Mouse (Mus musculus): ENCODE results near the gene Lamc2. TPM values are rescaled to one million over a fixed set of nuclear protein-coding genes. Genes with fewer than 3 reads are reported as not detected.

Lamc2 gene
- polyA plus RNA-seq, 1 experiment from 2014 or later: 0.44 TPM

DNA sequence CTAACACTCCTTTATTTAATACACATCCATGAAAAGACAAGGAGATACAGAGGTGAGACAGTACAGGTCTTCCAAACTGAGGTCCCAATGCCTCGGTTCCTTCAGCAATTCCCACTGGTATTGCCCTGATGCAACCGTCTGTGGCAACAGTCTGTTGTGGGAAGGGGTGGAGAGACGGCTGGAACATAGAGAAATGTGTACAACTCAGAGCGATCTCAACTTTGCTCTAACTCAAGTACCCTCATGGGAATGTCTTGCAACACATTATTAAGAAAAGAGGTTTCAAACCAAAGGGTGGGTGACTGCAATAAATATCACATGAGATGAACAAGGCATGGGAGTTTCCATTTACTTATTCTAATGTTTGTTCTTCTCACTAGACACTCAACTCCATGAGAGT lies 63.5 kb downstream of the Lamc2 start:
- Histone ChIP-seq H3K4me2 (replicated peaks) (no peak overlapping the region), H3K9me3 (no peaks in the 10 kb centered on the region), H3K4me3 (replicated peaks) (no peak overlapping the region), H3K36me3 (no peaks in the 10 kb centered on the region), H3K4me1 (replicated peaks) (no peaks in the 10 kb centered on the region), H3K9ac (replicated peaks) (no peak overlapping the region), H3K27me3 (no peaks in the 10 kb centered on the region), H3K27ac (no peak overlapping the region)
- ATAC-seq: no peak
- WGBS: 90% methylated on average over 4 of the region's 4 CpGs

GRCm38 (mm10) chr1:153121320-153121719 lies 64.9 kb downstream of the Lamc2 start:
- Histone ChIP-seq H3K9ac (replicated peaks) (no peak overlapping the region), H3K4me1 (replicated peaks) (no peaks in the 10 kb centered on the region), H3K9me3 (no peaks in the 10 kb centered on the region), H3K36me3 (no peaks in the 10 kb centered on the region), H3K4me3 (replicated peaks) (no peak overlapping the region), H3K4me2 (replicated peaks) (no peak overlapping the region), H3K27ac (no peak overlapping the region), H3K27me3 (no peaks in the 10 kb centered on the region)
- WGBS: 90% methylated on average over 5 of the region's 5 CpGs
- no peak for ATAC-seq

- no peak overlapping the region for H3K4me3 ChIP-seq (replicated peaks)
- no peaks in the 10 kb centered on the region for H3K9me3 ChIP-seq
- no peak overlapping the region for H3K9ac ChIP-seq (replicated peaks)
- WGBS: 71% methylated on average over 6 of the region's 6 CpGs
- H3K36me3 ChIP-seq: peaks cover 2% of the 10 kb centered on the region
- no peak overlapping the region for H3K4me2 ChIP-seq (replicated peaks)
- H3K27me3 ChIP-seq: no peaks in the 10 kb centered on the region
- no peaks in the 10 kb centered on the region for H3K4me1 ChIP-seq (replicated peaks)
- no peak overlapping the region for H3K27ac ChIP-seq
- ATAC-seq: no peak
Measured at GRCm38 (mm10) chr1:153120544-153120943, 65.7 kb downstream of the Lamc2 start.

- peaks cover 16% of the 10 kb centered on the region for H3K36me3 ChIP-seq
- H3K4me3 ChIP-seq (replicated peaks): no peak overlapping the region
- H3K4me1 ChIP-seq (replicated peaks): no peaks in the 10 kb centered on the region
- no peak overlapping the region for H3K4me2 ChIP-seq (replicated peaks)
- H3K27ac ChIP-seq: no peak overlapping the region
- no peaks in the 10 kb centered on the region for H3K9me3 ChIP-seq
- H3K27me3 ChIP-seq: no peaks in the 10 kb centered on the region
- WGBS: 92% methylated on average over 8 of the region's 8 CpGs
- ATAC-seq: no peak
- H3K9ac ChIP-seq (replicated peaks): no peak overlapping the region
Measured at GRCm38 (mm10) chr1:153115315-153115714, 70.9 kb downstream of the Lamc2 start.

DNA sequence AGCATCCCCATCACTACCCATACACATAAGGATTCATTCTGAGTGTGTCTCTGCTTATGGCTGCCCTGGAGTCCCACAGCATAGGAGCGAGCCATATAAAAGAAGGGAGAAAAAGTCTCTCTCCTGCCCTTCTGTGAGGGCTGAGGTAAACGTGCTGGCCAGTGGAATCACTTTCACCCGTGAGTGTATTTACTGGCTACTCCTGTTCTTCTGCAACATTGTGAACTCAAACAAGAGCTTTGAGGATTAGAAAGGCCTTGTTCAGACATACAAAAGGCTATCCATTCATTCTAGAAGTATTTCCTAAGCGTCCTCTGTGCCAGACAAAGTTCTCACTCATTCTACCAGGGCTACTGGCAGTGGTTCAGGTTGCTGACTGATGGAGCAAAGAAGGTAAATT lies 74.7 kb downstream of the Lamc2 start:
- Histone ChIP-seq H3K27me3 (no peaks in the 10 kb centered on the region), H3K4me1 (replicated peaks) (peaks cover 6% of the 10 kb centered on the region), H3K4me2 (replicated peaks) (no peak overlapping the region), H3K9me3 (no peaks in the 10 kb centered on the region), H3K4me3 (replicated peaks) (no peak overlapping the region), H3K36me3 (peaks cover 16% of the 10 kb centered on the region), H3K27ac (no peak overlapping the region), H3K9ac (replicated peaks) (no peak overlapping the region)
- no peak for ATAC-seq
- 49% methylated on average over 4 of the region's 4 CpGs for WGBS

- Histone ChIP-seq H3K9ac (replicated peaks) (no peak overlapping the region), H3K4me2 (replicated peaks) (no peak overlapping the region), H3K4me3 (replicated peaks) (no peak overlapping the region), H3K4me1 (replicated peaks) (peaks cover 6% of the 10 kb centered on the region), H3K36me3 (0 out of 2 replicates have a peak, but pooled peaks cover 11% of the 10 kb centered on the region), H3K27me3 (no peaks in the 10 kb centered on the region), H3K27ac (no peak overlapping the region), H3K9me3 (no peaks in the 10 kb centered on the region)
- 75% methylated on average over 3 of the region's 3 CpGs for WGBS
- ATAC-seq: no peak
Measured at GRCm38 (mm10) chr1:153109836-153110235, 76.4 kb downstream of the Lamc2 start.

DNA sequence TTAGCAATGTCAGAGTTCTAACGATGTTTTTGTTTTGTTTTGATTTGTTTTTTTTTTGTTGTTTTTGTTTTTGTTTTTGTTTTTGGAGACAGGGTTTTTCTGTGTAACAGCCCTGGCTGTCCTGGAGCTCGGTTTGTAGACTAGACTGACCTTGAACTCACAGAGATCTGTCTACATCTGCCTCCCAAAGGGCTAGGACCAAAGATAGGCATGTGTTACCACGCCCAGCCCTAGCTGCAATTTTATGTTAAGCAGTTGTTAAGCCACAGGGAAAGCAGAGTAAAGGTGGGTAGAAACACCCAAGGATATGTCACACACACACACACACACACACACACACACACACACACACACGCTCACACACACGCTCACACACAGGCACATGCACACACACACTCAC lies 76.9 kb downstream of the Lamc2 start:
- no peak for ATAC-seq
- 0 out of 2 replicates have a peak, but pooled peaks cover 11% of the 10 kb centered on the region for H3K36me3 ChIP-seq

DNA sequence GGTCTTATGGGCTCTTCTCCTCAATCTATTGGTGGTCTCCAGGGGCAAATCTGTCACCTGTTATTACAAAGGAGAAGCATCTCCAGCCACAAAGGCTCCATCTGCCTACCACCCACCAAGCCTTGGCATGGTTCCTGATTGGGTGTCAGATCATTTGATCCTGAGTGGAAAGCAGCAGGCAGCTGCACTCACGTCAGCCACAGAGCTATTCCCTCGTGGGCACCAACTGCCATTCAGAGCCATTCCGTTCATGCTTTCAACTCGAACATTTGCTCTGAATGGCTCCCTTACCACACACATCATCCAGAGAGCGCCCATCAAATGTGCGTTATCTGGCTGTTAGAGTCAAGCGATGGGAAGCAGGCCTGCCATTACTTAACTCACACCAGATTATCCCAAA lies 78.4 kb downstream of the Lamc2 start:
- no peaks in the 10 kb centered on the region for H3K9me3 ChIP-seq
- no peak overlapping the region for H3K9ac ChIP-seq (replicated peaks)
- no peak overlapping the region for H3K27ac ChIP-seq
- 0 out of 2 replicates have a peak, but pooled peaks cover 10% of the 10 kb centered on the region for H3K36me3 ChIP-seq
- H3K4me3 ChIP-seq (replicated peaks): no peak overlapping the region
- ATAC-seq: 0 out of 2 replicates have a peak, but pooled peaks have one; percentile 43
- H3K4me2 ChIP-seq (replicated peaks): no peak overlapping the region
- H3K4me1 ChIP-seq (replicated peaks): peaks cover 6% of the 10 kb centered on the region
- no peaks in the 10 kb centered on the region for H3K27me3 ChIP-seq
- WGBS: 50% methylated on average over 7 of the region's 7 CpGs

More for the DNA sequence above, 76.9 kb downstream of the Lamc2 start:
- H3K9ac ChIP-seq (replicated peaks): no peak overlapping the region
- no peak overlapping the region for H3K4me3 ChIP-seq (replicated peaks)
- 76% methylated on average over 5 of the region's 5 CpGs for WGBS
- peaks cover 6% of the 10 kb centered on the region for H3K4me1 ChIP-seq (replicated peaks)
- no peaks in the 10 kb centered on the region for H3K9me3 ChIP-seq
- no peaks in the 10 kb centered on the region for H3K27me3 ChIP-seq
- no peak overlapping the region for H3K4me2 ChIP-seq (replicated peaks)
- H3K27ac ChIP-seq: no peak overlapping the region

GRCm38 (mm10) chr1:153104804-153105203 lies 81.4 kb downstream of the Lamc2 start:
- H3K27ac ChIP-seq: no peak overlapping the region
- 80% methylated on average over 11 of the region's 12 CpGs for WGBS
- no peaks in the 10 kb centered on the region for H3K27me3 ChIP-seq
- ATAC-seq: no peak
- 0 out of 2 replicates have a peak, but pooled peaks cover 4% of the 10 kb centered on the region for H3K36me3 ChIP-seq
- peaks cover 6% of the 10 kb centered on the region for H3K4me1 ChIP-seq (replicated peaks)
- no peak overlapping the region for H3K4me3 ChIP-seq (replicated peaks)
- no peak overlapping the region for H3K9ac ChIP-seq (replicated peaks)
- no peak overlapping the region for H3K4me2 ChIP-seq (replicated peaks)
- H3K9me3 ChIP-seq: no peaks in the 10 kb centered on the region

- no peak overlapping the region for H3K4me2 ChIP-seq (replicated peaks)
- 98% methylated on average over 8 of the region's 8 CpGs for WGBS
Measured at GRCm38 (mm10) chr1:153103186-153103554, 83.1 kb downstream of the Lamc2 start.

DNA sequence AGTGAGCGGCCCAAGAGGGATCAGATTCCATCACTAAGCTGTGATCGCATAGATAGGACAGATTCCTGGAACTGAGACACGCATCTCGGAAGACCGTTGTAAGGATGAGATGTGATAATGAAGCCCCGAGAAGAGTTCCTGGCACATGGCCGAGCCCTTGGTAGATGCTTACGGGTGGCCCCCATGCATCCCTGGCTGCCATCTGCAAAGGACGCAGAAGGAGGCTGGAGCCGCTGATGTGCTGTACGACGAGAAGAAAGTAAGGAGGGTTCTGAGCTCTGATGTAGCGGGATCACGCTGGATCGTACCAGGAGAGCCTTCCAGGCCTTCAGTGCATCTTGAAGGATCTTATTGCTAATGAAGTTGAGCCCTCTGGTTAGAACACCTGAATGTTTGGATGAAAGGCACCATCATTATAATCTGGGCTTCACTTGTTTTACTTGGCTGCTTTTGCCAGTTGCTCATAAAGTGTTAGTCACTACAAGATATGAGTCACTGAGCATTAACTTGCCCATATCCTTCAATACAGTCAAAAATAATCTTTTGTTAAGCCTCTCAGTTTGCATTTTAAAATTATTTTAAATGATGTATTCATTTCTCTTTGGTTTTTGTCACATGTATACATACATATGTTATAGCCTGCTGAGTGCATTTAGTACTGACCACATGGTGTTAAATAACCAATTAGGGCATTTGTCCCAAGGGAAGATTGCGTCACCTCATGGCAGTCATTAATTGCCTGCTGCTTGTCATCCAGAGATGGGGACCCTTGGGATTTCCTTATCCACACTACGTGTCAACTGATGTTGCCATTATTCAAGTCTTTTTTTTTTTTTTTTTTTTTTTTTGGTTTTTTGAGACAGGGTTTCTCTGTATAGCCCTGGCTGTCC lies 83.7 kb downstream of the Lamc2 start:
- no peak overlapping the region for H3K4me2 ChIP-seq (replicated peaks)
- H3K36me3 ChIP-seq: 0 out of 2 replicates have a peak, but pooled peaks cover 4% of the 10 kb centered on the region
- H3K4me1 ChIP-seq (replicated peaks): peaks cover under 1% of the 10 kb centered on the region
- no peak overlapping the region for H3K4me3 ChIP-seq (replicated peaks)
- H3K9ac ChIP-seq (replicated peaks): no peak overlapping the region
- no peaks in the 10 kb centered on the region for H3K27me3 ChIP-seq
- no peak for ATAC-seq
- H3K27ac ChIP-seq: no peak overlapping the region
- H3K9me3 ChIP-seq: no peaks in the 10 kb centered on the region
- 93% methylated on average over 17 of the region's 17 CpGs for WGBS

More at GRCm38 (mm10) chr1:153103186-153103554, 83.1 kb downstream of the Lamc2 start:
- Histone ChIP-seq H3K4me1 (replicated peaks) (peaks cover 6% of the 10 kb centered on the region), H3K4me3 (replicated peaks) (no peak overlapping the region), H3K27ac (no peak overlapping the region), H3K27me3 (no peaks in the 10 kb centered on the region), H3K36me3 (0 out of 2 replicates have a peak, but pooled peaks cover 4% of the 10 kb centered on the region), H3K9me3 (no peaks in the 10 kb centered on the region), H3K9ac (replicated peaks) (no peak overlapping the region)
- ATAC-seq: no peak

- Histone ChIP-seq H3K9ac (replicated peaks) (no peak overlapping the region), H3K4me2 (replicated peaks) (no peak overlapping the region), H3K9me3 (no peaks in the 10 kb centered on the region), H3K27me3 (no peaks in the 10 kb centered on the region), H3K4me1 (replicated peaks) (no peaks in the 10 kb centered on the region), H3K36me3 (peaks cover 10% of the 10 kb centered on the region; the same call in 1 of the 2 replicates), H3K4me3 (replicated peaks) (no peak overlapping the region), H3K27ac (no peak overlapping the region; the same call in 1 of the 2 replicates)
- no peak for ATAC-seq
- 36% methylated on average over 9 of the region's 9 CpGs for WGBS
Measured at GRCm38 (mm10) chr1:153101327-153101880, 84.8 kb downstream of the Lamc2 start.
